Mouse (Mus musculus) cerebellum, adult 11-12 months (tissue): Measurements from ENCODE around the gene H2afj.
A peak's percentile ranks its signal among the peaks of the same experiment; 100 is the strongest.
"Not testable (repeated sequence)": the region's sequence is repeated elsewhere in the genome, so short reads cannot be mapped to it uniquely, and the experiment has no call there.

Experiments
- DNase-seq: peaks from one replicate; pipeline ENCODE4 v3.0.0; 2022

Gene H2afj

GRCm38 (mm10) chr6:136808014-136808417 is at the start of gene H2afj:
H2afj (plus strand) TSS chr6:136808244.
- DNase-seq = peak; percentile 97

- DNase-seq = no peak
Measured at GRCm38 (mm10) chr6:136763912-136764311, 44.1 kb upstream of the H2afj start.

- no peak for DNase-seq
Measured at GRCm38 (mm10) chr6:136769143-136769542, 38.9 kb upstream of the H2afj start.

- DNase-seq = no peak
Measured at GRCm38 (mm10) chr6:136769859-136770258, 38.2 kb upstream of the H2afj start.

- no peak for DNase-seq
Measured at GRCm38 (mm10) chr6:136776392-136776791, 31.7 kb upstream of the H2afj start.

- DNase-seq = no peak
Measured at GRCm38 (mm10) chr6:136781377-136781986, 26.6 kb upstream of the H2afj start, which contains the start of gene Gucy2c. Gucy2c (minus strand) TSS chr6:136781765.

- DNase-seq = no peak
Measured at GRCm38 (mm10) chr6:136782146-136782545, 25.9 kb upstream of the H2afj start.

- DNase-seq = no peak
Measured at GRCm38 (mm10) chr6:136782761-136783160, 25.3 kb upstream of the H2afj start.

- no peak for DNase-seq
Measured at GRCm38 (mm10) chr6:136789391-136789971, 18.6 kb upstream of the H2afj start.

GRCm38 (mm10) chr6:136792884-136793758 is 14.9 kb upstream of the H2afj start:
- no peak for DNase-seq

- DNase-seq = no peak
Measured at GRCm38 (mm10) chr6:136793831-136794525, 14.1 kb upstream of the H2afj start.

- no peak for DNase-seq
Measured at GRCm38 (mm10) chr6:136795110-136795509, 12.9 kb upstream of the H2afj start.

- DNase-seq = no peak
Measured at GRCm38 (mm10) chr6:136795850-136796249, 12.2 kb upstream of the H2afj start.

- DNase-seq = not testable (repeated sequence)
Measured at GRCm38 (mm10) chr6:136797874-136798693, 10.0 kb upstream of the H2afj start.

- DNase-seq = no peak
Measured at GRCm38 (mm10) chr6:136800710-136801109, 7.3 kb upstream of the H2afj start.

GRCm38 (mm10) chr6:136801274-136801673 is 6.8 kb upstream of the H2afj start:
- no peak for DNase-seq

GRCm38 (mm10) chr6:136803093-136803738 is 4.8 kb upstream of the H2afj start:
- DNase-seq = no peak

- DNase-seq = peak; percentile 95
Measured at GRCm38 (mm10) chr6:136803739-136804633, 4.1 kb upstream of the H2afj start, which contains the start of gene Hist4h4. Hist4h4 (minus strand) TSS chr6:136804415.

GRCm38 (mm10) chr6:136804705-136805408 is 3.2 kb upstream of the H2afj start:
- DNase-seq = no peak

- no peak for DNase-seq
Measured at GRCm38 (mm10) chr6:136805409-136805775, 2.7 kb upstream of the H2afj start.
